Mouse (Mus musculus) brown adipose tissue, adult 24 weeks (tissue): ENCODE data around the gene Ank. TPM values are rescaled to one million over a fixed set of nuclear protein-coding genes. Genes with fewer than 3 reads are reported as not detected.
"Not testable (repeated sequence)": the region's sequence is repeated elsewhere in the genome, so short reads cannot be mapped to it uniquely, and the experiment has no call there.

Experiments
- H3K27ac ChIP-seq: fragments of 200-500 bp; replicated peaks from 2 replicates; pipeline ENCODE4 v1.5.1; 2012; ENCODE audit warnings: low read depth, mild to moderate bottlenecking, low read length
- H3K4me1 ChIP-seq: fragments of 200-500 bp; 2 replicates; pipeline ENCODE4 v1.6.1; 2012; ENCODE audit warnings: low read length, mixed read lengths; ENCODE audit not compliant: control insufficient read depth, insufficient read depth, insufficient read length
- H3K4me3 ChIP-seq: fragments of 200-500 bp; 2 replicates; pipeline ENCODE4 v1.5.1; 2012; ENCODE audit warnings: low read depth, mild to moderate bottlenecking, low read length, moderate library complexity; ENCODE audit not compliant: insufficient read depth
- polyA plus RNA-seq: library from polyadenylated mRNA; stranded (reverse); fragments of >200 nt; gene quantifications from 2 replicates; pipeline ENCODE4 v1.2.4, GENCODE M21; 2012; ENCODE audit not compliant: missing spikeins, insufficient read depth, insufficient read length

Gene Ank
- polyA plus RNA-seq, 1 experiment: 179 TPM

- no peak overlapping the region for H3K4me3 ChIP-seq
- no peaks in the 10 kb centered on the region for H3K4me1 ChIP-seq
- no peak overlapping the region for H3K27ac ChIP-seq
These were observed 14.0 kb upstream of the Ank start for GRCm38 (mm10) chr15:27452496-27452895.

GRCm38 (mm10) chr15:27457001-27457400, 9.5 kb upstream of the Ank start:
- H3K27ac ChIP-seq: no peak overlapping the region
- H3K4me1 ChIP-seq: no peaks in the 10 kb centered on the region

DNA sequence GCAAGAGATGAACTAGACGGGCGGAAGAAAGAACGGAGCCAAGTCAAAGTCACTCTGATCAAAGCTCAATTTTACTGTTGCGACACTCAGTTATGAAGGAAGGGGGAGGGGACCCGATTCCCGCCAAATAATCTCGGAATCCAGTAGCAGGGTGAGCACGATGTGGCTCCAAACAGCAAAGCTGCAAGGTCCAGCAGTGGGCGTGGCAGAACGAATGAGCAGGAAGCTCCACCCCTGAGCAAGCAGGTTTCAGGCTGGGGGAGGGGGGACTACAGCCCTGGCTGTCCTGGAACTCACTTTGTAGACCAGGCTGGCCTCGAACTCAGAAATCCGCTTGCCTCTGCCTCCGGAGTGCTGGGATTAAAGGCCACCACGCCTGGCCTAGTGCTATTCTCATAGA, 6.7 kb upstream of the Ank start:
- not testable (repeated sequence) for H3K4me3 ChIP-seq, H3K4me1 ChIP-seq, H3K27ac ChIP-seq

More at GRCm38 (mm10) chr15:27457001-27457400, 9.5 kb upstream of the Ank start:
- H3K4me3 ChIP-seq: no peak overlapping the region

- no peak overlapping the region for H3K4me3 ChIP-seq
- no peak overlapping the region for H3K27ac ChIP-seq
- H3K4me1 ChIP-seq: no peaks in the 10 kb centered on the region
These were observed 4.9 kb upstream of the Ank start for GRCm38 (mm10) chr15:27461336-27462245.

DNA sequence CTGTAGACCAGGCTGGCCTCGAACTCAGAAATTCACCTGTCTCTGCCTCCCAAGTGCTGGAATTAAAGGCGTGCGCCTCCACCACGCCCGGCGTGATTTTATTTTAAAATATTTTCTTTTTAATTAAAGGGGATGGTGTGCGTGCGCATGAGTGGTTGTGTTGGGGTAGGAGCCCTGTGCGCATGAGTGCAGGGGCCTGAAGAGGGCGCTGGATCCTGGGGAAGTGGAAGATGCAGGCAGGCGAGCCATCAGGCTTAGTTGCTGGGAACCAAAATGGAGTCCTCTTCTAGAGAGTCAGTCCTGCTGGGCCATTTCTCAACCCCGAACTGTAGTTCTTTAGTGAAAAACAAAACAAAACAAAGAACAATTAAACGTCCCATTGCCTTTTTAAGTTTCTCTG, 2.6 kb upstream of the Ank start:
- Histone ChIP-seq H3K4me3 (no peak overlapping the region), H3K27ac (no peak overlapping the region), H3K4me1 (peaks cover 5% of the 10 kb centered on the region; the same call in 1 of the 2 replicates)

DNA sequence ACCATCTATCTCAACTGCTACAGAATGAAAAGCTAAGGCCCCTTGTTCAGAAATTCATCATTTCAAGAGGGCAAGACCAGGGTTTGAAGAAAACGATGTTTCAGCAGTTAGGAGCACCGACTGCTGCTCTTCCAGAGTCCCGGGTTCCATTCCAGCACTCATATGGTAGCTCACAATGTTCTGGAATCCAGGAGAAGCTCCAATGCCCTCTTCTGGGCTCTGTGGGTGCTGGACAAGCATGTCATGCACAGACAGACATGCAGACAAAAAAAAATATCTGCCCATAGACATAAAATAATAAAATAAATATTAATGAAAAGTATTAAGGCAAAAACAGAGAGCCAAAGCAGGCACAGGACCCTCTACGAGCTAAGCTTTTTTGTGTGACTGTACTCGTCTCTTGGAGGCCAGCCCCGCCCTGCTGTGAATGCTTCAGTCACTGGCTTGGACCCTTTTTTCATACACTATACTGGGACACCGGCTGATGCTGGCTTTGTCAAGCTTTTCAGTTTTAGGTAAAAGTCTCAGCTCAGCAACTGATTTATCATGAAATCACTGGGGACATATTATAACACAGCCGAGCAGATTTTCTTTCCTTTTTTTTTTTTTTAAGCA, 979 bp upstream of the Ank start:
- Histone ChIP-seq H3K4me3 (peak overlapping the region; percentile 64; the same call in 1 of the 2 replicates), H3K27ac (no peak overlapping the region), H3K4me1 (peaks cover 5% of the 10 kb centered on the region; the same call in 1 of the 2 replicates)

DNA sequence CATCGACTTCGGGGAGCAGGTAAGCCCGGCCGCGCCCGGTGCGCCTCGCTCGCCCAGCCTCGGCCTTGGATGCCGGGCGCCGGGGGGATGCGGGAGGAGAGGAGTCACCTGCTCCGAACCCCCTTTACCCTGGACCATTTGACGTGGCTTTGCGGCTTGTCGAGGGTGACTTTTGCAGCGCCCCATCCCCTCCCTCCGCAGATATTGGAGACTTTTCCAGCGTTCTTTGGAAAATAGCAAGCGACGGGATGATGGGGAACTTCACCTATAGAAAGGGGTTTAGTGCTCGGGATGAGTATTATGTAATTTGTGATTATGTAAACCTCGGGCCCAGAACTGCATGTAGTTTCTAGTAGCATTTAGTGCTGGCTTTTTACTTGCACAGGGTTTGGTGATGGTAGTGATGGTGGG, 609 bp downstream of the Ank start:
- H3K4me3 ChIP-seq: peak overlapping the region; percentile 98
- H3K27ac ChIP-seq: peak overlapping the region; percentile 64; the same call in 1 of the 2 replicates
- peaks cover 5% of the 10 kb centered on the region; the same call in 1 of the 2 replicates for H3K4me1 ChIP-seq

- Histone ChIP-seq H3K4me1 (peaks cover 5% of the 10 kb centered on the region), H3K27ac (0 out of 2 replicates have a peak overlapping the region, but pooled peaks have one; percentile 22), H3K4me3 (peak overlapping the region; percentile 98)
These were observed 1.2 kb downstream of the Ank start for GRCm38 (mm10) chr15:27467641-27468040.

- H3K27ac ChIP-seq: no peak overlapping the region
- peaks cover 5% of the 10 kb centered on the region for H3K4me1 ChIP-seq
- H3K4me3 ChIP-seq: no peak overlapping the region
These were observed 2.5 kb downstream of the Ank start for GRCm38 (mm10) chr15:27468822-27469488.

DNA sequence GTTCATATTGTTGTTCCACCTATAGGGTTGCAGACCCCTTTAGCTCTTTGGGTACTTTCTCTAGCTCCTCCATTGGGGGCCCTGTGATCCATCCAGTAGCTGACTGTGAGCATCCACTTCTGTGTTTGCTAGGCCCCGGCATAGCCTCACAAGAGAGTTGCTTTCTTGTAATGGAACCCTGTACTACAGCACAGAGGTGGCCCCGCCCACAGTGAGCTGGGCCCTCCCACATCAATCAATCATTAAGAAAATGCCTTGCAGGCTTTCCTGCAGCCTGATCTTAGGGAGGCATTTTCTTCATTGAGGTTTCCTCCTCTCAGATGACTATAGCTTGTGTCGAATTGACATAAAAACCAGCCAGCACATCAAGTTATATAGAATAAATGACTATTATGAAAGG, 3.9 kb downstream of the Ank start:
- not testable (repeated sequence) for H3K4me3 ChIP-seq, H3K27ac ChIP-seq, H3K4me1 ChIP-seq

DNA sequence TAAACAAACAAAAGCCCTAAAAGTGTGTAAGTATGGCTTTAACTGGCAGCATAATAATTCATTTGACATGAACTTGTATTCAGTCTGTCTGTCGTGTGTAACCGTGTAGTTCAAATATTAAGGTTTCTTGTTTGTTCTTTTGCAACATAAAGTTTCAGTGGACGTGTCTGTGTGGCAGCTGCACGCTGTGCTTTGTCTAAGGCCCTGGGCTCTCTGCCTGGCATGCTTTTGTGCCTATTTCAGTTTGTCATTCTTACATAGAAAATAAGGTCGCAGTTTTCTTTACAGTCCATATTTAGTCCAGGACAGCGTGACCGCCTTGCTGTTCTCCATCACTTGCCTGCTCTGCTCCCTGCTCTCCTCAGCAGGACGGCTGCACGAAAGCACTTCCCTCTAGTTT, 5.8 kb downstream of the Ank start:
- Histone ChIP-seq H3K4me3 (no peak overlapping the region), H3K27ac (no peak overlapping the region), H3K4me1 (peaks cover 5% of the 10 kb centered on the region)

- H3K27ac ChIP-seq: no peak overlapping the region
- H3K4me3 ChIP-seq: no peak overlapping the region
- H3K4me1 ChIP-seq: peaks cover 6% of the 10 kb centered on the region
These were observed 9.5 kb downstream of the Ank start for GRCm38 (mm10) chr15:27475988-27476387.

- no peak overlapping the region for H3K4me3 ChIP-seq
- no peak overlapping the region for H3K27ac ChIP-seq
- H3K4me1 ChIP-seq: peaks cover 6% of the 10 kb centered on the region
These were observed 10.2 kb downstream of the Ank start for GRCm38 (mm10) chr15:27476671-27477070.

DNA sequence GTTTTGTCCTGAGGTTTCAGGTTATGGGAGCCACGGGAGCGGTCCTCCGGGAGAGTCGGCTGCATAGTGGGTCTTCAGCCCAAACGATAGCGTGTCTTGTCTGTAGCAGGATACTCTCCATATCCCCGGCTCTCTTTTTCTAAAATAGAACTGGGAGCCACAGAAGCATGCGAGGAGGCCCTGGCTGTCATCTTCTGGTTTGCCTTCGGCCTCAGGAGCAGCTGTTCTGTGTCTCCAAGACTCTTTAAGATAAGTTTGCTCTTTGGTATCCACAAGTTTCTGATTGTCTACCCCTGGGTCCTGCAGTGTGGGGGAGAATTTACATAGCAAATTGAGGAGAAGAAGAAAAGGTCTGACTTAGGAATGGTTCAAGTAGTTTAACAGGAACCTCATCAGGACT, 10.7 kb downstream of the Ank start:
- H3K4me3 ChIP-seq: no peak overlapping the region

DNA sequence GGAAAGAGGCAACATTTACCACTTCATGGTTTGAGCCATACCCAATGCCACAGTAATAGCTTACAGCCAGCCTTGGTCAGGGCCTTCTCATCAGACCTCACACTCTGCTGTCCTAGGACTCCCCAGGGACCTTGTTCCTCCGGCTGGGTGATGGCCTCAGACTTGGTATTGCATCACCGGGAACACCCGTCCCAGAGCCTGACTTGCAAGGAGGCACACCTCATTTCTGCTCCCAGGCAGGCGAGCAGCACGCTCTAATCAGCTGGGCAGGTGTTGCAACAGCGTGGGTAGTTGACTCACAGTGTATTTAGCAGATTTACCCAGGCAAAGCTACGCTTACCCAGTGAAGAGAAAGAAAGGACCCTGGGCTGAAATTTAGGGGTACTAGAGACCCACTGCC, 11.2 kb downstream of the Ank start:
- H3K4me1 ChIP-seq: peaks cover 8% of the 10 kb centered on the region; the same call in 1 of the 2 replicates
- H3K4me3 ChIP-seq: no peak overlapping the region
- no peak overlapping the region for H3K27ac ChIP-seq

More for the DNA sequence above, 10.7 kb downstream of the Ank start:
- H3K27ac ChIP-seq: no peak overlapping the region
- peaks cover 8% of the 10 kb centered on the region for H3K4me1 ChIP-seq
